Mouse (Mus musculus) gastrocnemius, adult 8-10 months (tissue): ENCODE data around the gene Gen1. TPM values are rescaled to one million over a fixed set of nuclear protein-coding genes. Genes with fewer than 3 reads are reported as not detected.

Experiments used
- DNase-seq, 2 experiments: peaks; one replicate each; pipeline ENCODE4 v3.0.0; 2022; ENCODE audit warnings: low spot score in 2 of 2
- total RNA-seq, 4 experiments: library from RNA; stranded (reverse); gene quantifications; 2 replicates each; pipeline ENCODE4 v1.2.4; 2022

Gene Gen1
- total RNA-seq, result 1 to 10 TPM; 2.7 to 6.2 (median 3.6) TPM

- peak; percentile 86 to 94 for DNase-seq
These were observed at the start of gene Gen1, which contains the start of gene Smc6 for GRCm38 (mm10) chr12:11265382-11266281. Gene Gen1 (minus strand): TSS chr12:11265801. Gene Smc6 (plus strand): TSS chr12:11265886.

DNA sequence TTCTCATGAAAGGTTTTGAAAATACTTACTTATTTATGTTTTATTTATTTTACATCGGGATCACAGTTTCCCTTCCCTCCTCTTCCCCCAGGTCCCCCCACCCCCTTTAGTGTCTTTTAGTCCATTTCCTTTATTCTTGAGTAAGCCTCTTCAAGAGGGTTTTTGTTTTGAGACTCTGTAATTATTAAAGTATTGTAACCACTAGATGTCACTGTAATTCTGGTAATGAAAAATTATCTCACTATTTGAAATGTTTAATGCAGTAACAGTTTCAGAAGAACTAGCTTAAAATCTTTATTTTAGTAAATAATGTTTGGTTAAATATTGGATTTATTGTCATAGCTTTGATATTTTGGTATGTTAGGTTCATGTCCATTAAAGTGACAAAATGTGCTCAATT is 48.2 kb upstream of the Gen1 start:
- no peak for DNase-seq

DNA sequence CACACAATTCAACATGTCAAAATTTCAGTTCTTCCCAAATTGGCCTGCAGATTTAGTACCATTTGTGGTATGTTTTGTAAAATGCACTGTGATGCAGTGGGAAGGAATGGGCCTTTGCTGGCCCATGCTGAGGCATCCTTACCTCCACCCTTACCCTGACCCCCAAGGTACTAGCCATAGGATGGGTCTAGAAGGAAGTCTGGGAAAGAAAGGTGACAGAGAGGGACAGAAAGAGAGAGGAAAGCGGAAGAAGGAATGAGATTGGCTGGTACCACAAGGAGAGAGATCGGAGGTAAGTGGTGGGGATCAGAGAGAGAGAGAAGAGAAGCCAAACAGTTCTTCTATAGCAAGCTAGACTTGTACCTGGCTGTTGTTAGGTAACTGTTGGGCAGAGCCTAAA is 45.5 kb upstream of the Gen1 start:
- DNase-seq, result no peak

DNA sequence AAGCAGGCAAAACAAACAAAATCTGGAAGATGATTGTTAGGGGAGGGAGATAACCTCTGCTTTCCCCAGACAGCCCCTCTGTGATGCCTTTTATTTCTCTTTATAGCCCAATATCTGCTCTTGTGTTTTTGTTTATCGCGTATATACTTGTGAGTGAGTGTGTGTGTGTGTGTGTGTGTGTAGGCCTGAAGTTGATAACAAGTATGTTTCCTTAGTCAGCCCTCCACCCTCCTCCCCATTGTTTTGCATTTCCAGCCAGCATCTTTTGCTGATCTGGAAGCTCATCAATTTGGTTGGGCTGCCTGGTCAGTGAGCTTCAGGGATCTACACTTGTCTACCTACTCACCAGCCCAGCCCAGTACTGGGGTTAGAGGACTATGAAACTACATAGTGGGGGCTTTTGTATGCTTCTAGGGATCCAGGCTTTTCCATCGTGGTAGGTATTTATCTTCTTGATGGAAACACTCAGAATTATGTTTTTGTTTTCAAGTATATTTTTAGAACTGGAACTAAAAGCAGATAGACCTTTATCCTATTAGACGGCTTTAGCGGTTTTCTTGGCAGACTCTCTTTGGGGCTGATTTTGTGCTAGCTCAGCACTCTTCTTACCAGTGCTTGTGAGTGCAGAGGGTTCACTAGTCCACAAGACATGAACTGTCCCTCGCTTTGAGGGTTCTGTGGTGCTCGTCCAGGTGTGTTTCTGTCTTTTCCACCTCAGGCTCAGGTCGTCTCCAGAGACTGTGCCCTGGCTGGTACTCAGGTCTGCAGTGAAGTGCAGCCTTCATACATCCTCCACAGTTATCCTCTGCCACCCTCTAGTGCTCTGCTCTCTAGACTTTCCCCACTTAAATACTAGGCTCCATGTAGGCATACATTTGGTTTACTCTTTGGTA is 41.4 kb upstream of the Gen1 start:
- DNase-seq, result no peak

DNA sequence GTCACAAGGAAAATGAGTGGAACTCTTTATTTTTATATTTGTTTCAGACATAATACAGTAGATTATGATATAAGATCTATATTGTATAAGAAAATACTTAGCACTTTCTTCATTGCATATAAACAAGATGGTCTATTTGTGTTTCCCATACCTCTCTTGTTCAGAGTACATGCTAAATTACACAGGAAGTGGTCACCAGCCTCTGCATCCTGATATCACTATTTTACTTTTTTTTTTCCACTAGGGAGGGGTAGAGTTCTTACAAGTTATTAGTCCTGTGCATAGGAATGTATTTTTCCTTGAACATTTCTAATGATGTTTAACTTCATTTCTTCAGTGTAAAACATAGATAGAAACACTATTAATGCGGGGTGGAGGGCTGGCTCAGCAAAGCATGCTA is 35.3 kb upstream of the Gen1 start:
- no peak for DNase-seq

GRCm38 (mm10) chr12:11286382-11286781 is 20.8 kb upstream of the Gen1 start:
- DNase-seq, result no peak

GRCm38 (mm10) chr12:11281584-11281983 is 16.0 kb upstream of the Gen1 start:
- DNase-seq, result no peak

DNA sequence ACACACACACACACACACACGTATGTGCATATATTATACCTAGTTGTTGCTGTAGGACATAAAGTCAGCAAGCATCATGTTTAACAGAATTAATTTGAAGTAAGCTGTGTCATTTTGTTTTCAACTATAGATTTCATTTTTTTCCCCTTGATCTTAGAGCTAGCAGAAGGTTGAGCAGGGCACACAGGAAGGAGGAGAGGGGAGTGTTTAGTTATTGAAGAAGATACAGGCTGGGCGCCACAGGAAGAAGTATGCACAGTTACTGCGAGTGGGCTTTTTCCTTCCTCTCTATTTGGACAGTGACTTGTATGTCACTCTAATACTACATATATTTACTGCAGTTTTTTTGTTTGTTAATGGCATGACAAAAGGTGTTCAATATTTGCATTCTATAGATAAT is 14.3 kb upstream of the Gen1 start:
- DNase-seq, result no peak

DNA sequence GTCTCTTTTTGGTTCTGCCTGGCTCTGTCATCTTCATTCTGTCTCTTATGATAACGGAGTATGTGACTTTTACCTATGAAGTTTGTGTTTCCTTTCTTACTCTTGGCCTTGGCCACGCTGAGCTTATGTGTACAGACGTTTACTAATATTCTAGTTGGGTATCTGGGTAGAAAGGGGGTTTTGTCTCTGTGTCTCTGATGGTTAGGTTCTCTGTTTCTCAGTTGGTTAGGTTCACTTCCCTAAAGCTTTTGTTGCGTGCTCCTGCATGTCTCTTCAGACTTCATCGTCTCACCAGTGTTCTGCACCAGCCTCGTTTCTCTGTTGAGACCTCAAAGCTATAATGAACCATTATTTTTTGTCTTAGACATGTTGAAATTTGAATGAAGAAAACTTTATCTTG is 11.6 kb upstream of the Gen1 start:
- no peak for DNase-seq

GRCm38 (mm10) chr12:11276632-11277031 is 11.0 kb upstream of the Gen1 start:
- no peak for DNase-seq

- no peak for DNase-seq
These were observed 7.6 kb upstream of the Gen1 start for GRCm38 (mm10) chr12:11273185-11273584.

GRCm38 (mm10) chr12:11272568-11272967 is 7.0 kb upstream of the Gen1 start:
- DNase-seq, result no peak

DNA sequence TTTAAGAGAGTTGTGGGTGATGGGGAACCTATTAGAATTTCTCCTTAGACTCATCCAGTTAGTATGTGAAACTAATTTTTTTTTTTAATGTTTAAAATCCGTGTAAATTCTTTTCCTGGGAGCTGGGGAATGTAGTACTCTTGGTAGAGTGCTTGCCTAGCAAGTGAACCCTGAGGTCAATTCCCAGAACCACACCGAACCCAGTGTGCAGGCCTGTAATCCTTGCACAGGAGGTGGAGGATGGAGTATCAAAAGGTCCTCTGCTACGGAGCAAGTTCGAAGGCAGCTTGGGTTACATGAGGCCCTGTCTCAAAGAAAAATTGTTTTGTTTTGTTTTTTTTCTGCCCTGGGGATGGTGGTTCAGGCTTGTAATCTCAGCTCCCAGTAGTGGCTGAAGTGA is 1.4 kb upstream of the Gen1 start:
- no peak for DNase-seq

DNA sequence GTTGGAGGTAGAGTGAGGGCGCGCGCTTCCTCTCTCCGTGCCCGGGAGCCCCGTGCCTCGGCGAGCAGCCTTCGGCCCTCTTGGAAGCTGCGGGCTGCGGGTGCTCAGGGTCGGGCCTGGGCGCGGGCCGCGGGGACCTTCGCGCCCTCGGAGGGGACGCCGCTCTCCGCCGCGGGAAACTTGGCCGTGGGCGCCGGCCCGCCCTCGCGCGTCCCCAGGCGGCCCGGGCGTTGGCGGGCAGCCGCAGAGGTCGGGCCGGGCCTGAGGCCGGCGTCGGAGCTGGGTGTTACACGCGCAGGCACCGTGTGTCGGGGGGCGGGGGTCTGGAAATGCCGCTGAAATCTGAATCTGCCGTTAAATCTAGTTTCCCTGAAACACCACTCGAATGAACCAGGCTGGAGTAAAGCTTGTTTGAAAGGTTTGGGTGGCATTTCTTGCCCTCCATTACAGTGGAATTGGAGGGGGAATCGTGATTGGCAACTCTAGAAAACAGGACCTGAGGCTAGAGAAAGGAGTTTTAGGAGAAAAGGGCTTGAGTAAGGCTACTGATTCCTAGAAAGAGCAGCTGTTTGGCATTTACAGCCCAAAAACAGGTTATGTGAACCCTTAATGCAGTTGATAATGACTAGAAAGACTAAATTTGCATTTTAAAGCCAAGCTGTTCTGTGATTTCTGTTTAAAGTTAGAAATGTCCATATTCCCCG is 833 bp upstream of the Gen1 start:
- peak; percentile 40 to 57 for DNase-seq

DNA sequence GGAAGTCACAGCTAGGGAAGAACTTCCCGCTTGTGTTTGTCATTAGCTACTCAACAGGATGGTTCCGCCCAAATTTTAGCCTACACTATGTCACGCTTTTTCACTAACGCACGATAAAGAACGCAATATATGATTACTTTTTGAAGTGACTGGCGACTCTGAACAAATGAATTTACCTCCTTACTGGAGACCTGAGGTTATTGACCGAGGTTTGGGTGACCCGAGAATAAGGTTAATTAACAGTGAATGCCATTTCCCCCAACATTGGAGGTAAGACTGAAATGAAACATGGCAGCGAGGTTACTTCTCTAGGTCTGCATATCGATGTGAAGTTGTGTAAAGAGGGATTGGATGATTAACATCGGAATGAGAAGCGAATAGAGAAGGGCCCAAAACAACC is 706 bp downstream of the Gen1 start:
- no peak for DNase-seq

DNA sequence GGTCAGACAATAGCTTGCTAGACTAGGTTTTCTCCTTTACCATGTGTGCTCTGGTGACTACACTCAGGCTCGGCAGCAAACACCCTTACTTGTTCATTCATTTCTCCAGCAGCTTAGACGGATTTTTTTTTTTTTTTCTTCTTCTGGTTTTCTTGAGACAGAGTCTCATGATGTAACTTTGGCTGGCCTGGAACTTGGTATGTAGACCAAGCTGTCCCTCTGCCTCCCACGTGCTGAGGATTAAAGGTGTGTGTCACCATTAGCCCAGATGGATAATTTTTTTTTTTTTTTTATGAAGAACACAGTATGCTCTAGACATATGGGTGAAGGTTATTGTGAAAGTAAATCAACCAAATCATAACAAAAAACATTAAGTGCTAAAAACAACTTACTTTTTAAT is 15.3 kb downstream of the Gen1 start:
- DNase-seq, result no peak

DNA sequence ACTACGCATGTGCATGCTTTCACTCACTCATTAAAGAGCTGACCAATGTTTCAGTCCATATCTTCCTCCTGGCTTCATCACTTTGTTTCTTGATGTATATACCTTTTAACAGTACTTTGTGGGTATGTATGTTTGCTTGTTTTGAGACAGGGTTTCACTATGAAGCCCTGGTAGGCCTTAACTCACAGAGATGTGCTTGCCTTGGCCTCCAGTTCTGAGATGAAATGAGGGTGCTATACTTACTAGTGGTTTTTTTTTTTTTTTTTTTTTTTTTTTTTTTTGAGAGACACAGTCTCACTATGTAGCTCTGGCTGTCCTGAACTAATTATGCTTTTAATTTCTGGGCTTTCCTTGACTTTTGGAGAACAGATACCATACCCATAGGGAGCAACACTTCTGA is 18.1 kb downstream of the Gen1 start:
- DNase-seq, result no peak

DNA sequence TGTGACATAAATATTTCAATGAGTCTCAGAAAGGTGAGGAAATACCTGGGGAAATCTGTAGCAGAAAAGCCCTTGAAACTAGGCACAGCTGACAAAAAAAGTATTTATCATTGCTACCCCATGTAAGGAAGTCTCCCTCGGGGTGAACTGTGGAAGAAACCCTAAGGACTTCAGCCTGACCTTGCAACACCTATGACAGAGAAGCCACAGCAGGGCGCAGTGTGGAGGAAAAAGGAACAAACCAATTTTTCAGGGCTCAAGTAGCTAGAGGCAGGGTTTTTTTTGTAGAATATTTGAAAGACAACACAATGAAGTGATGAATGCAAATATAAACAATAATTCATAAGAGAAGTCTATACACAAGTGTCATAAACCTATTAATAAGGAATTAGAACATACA is 29.6 kb downstream of the Gen1 start:
- no peak for DNase-seq

DNA sequence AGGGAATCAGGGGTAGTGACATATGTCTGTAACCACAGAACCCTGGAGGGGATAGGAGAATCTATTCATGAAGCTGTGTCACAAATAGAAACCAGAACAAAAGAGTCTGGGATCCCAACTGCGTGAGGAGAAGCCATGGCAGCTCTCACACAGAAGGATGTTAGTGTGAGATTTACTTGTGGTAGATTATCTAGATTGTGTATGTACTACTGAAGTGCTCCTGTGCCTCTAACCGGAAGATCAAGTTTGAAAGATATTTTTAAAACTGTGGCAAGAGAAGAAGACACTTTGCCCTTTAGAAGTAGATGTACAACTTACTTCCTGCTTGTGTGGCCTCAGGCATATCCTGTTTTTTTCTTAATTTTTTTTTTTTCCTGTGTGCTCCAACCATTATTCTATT is 35.3 kb downstream of the Gen1 start:
- no peak for DNase-seq

DNA sequence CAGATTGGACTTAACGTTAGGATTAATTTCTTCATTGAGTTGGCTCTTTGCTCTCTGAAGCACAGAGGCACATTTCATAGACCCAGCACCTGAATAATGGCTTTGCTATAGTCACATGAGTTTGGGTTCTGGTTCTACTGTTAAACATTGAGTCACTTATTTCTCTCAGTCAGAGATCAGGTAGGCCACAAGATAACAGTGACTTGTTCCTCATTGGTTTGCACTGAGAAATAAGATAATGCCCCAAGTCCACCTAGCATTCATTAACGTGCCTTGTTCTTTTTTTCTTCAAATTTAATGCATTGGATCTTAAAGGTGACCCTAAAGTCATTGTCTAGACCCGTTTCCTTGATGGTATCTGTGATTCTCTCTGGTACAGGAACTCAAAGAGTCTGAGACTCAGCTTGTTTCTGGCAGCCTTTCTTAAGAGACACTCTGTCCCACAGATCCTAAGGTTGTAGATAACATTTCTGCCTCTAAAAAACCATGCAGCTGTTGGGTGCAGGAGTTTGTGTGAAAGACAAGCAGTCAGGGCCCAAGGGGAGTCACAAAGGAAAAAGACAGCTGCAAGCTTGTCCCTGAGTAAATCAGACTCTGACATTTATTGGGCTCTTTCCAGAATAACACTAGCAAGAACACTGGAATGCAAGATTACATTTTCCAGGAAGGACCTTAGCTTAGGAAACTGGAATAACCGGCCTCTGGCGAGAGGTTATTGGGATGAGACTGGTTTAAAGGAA is 38.9 kb downstream of the Gen1 start:
- no peak for DNase-seq

DNA sequence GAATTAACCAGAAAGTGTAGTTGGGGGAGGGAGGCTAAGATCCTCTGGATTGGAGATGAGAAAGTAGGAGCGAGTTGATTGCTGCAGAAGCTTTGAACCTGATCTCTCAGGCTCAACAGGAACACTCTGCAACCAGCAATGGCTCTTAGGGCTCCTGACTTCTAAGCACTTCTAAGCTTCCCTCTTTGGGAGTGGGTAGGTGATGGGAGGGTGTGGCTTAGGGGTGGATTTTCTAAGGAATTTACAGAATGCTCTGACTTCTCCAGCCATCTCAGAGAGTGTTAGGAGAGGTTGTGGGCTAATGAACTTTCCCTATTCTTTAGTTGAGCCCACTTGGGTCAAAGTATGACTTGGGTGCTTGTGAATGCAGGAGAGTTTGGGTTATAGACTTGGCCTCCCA is 39.5 kb downstream of the Gen1 start:
- no peak for DNase-seq
